Mouse (Mus musculus): ENCODE data around the gene Ccdc85b.

- no peak for TF ChIP-seq CTCF (IDR thresholded peaks at IDR 0.05; ENCODE audit: control insufficient read depth, insufficient read depth, low read length)
- no peak for TF ChIP-seq POLR2A (IDR thresholded peaks at IDR 0.05; ENCODE audit: borderline replicate concordance, control insufficient read depth, low read depth, low read length)
Measured at GRCm38 (mm10) chr19:5503687-5504086, 46.0 kb upstream of the Ccdc85b start, which contains the start of gene 1700020D05Rik.
